Mouse (Mus musculus) kidney, adult 11 months (tissue): ENCODE data around the gene Nprl3.
"Not testable (repeated sequence)": the region's sequence is repeated elsewhere in the genome, so short reads cannot be mapped to it uniquely, and the experiment has no call there.

ENCODE experiments used
- DNase-seq: peaks from one replicate; pipeline ENCODE4 v3.0.0; 2022

Gene Nprl3

DNA sequence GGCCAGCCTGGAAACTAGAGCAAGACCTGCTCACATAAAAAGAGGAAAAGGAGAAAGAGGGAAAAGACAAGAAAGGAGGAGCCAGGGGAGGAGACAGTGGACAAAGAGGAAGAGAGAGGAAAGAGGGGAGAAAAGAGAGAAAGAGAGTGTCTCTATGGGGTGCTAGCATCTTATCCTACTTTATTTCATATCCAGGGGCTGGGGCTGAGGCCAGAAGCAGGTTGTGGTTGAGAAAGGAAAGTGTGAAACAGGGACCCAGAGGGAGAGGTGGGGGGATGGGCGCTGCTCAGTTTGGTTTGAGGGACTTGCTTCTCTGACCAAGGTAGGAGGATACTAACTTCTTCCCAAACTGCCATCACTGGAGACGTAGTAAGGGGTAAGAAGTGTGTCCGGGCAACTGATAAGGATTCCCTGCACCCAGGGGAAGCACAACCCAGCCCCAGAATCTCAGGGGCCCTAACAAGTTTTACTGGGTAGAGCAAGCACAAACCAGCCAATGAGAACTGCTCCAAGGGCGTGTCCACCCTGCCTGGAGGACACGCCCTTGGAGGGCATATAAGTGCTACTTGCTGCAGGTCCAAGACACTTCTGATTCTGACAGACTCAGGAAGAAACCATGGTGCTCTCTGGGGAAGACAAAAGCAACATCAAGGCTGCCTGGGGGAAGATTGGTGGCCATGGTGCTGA, 15.7 kb upstream of the Nprl3 start, which contains the start of gene Hba-a1:
Hba-a1 (plus strand) TSS at position 421 of the 687 bp plus-strand sequence.
- DNase-seq, result not testable (repeated sequence)

GRCm38 (mm10) chr11:32281416-32282144, 14.1 kb upstream of the Nprl3 start:
- DNase-seq, result no peak

GRCm38 (mm10) chr11:32280646-32281045, 13.1 kb upstream of the Nprl3 start:
- DNase-seq, result no peak

DNA sequence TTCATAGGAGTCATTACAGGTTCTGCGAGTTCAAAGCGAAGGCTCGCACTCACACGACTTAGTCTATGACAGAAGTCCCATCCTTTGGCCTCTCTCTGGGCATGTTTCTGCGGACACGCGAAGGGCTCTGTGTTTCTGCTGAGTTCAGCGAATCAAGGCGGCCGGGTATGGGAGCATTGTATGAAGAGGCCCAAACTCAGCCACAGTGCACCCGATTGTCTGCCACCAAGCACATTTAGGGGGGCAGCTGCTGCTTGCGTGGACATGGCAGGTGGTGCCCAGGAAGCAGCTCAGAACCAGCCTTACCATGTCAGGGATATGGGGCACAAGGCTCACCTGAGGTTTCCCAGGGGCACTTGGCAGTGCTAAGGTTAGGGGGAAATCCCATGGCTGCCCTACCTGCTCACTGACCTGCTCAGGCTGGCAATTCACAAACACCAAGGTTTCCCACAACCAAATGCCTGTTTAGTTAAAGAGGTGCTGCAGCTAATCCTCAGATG, 11.0 kb upstream of the Nprl3 start:
- DNase-seq, result no peak

- no peak for DNase-seq
These were observed 10.4 kb upstream of the Nprl3 start for GRCm38 (mm10) chr11:32277736-32278457.

GRCm38 (mm10) chr11:32276347-32276746, 8.8 kb upstream of the Nprl3 start, which contains the start of gene Hba-x:
Hba-x (plus strand) TSS chr11:32276400.
- DNase-seq, result no peak

DNA sequence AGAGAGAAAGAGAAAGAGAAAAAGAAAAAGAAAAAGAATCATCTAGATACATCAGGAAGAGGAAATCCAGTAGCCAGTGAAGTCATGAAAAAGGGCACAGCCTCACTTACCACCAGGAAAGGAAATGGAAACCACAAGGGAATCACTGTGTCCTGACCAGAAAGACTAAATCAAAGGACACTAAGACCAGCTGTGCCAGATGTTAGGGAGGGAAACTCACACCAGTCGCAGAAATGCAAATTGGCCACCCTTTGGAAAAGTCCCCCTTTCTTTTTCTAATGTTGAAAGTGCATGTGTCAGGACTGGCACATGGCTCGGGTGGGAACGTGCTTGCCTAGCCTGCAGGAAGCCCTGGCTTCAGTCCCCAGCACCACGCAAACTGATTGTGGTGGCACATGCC, 3.7 kb upstream of the Nprl3 start:
- no peak for DNase-seq

DNA sequence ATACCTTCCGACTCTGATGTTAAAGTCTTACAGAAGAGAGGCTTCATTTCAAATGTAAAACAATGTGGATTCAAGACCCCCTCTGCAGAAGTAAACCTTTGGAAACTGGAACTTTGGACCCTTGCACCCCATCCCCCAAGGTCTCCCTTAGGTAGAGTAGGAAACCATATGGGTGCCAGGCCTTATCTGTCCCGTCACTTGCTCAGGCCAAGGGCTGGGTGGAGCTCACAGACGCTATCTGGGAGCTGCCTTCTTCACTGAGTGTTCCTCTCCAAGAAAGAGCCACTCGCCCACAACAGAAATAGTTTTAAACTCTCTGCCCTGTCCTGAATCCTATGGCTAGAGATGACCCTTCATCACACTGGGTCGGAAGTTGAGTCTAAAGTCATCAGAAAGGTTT, 1.4 kb upstream of the Nprl3 start:
- DNase-seq, result no peak

- no peak for DNase-seq
These were observed 457 bp upstream of the Nprl3 start for GRCm38 (mm10) chr11:32267964-32268363.

- DNase-seq, result no peak
These were observed 731 bp downstream of the Nprl3 start for GRCm38 (mm10) chr11:32266776-32267175.

GRCm38 (mm10) chr11:32266194-32266593, 1.3 kb downstream of the Nprl3 start:
- no peak for DNase-seq

DNA sequence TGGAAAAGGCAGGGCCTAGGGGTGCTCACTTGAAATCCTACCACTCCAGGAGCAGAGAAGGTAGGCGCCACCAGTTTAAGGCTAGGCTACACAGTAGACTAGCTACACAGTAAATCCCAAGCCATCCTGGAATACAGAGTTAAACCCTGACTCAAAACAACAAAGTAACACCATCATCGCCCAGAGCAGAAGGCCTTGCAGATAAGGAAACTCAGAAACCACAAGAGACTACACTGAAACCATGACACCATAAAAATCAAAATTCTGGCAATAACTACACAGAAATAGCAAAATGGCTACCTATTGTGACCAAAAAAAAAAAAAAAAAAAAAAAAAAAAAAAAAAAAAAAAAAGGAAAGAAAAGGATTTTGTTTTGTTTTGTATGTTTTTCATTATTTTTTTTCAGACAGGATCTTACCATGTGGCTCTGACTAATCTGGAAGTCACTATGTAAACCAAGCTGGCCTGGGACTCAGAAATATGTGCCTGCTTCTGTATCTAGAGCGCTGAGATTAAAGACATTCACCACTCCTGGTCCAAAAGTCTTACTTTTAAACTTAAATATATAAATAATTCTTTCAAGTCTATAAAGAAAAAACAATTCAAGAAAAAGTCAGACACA, 2.3 kb downstream of the Nprl3 start:
- no peak for DNase-seq

- no peak for DNase-seq
These were observed 4.7 kb downstream of the Nprl3 start for GRCm38 (mm10) chr11:32262674-32263415.

- no peak for DNase-seq
These were observed 10.9 kb downstream of the Nprl3 start for GRCm38 (mm10) chr11:32256566-32256965.

GRCm38 (mm10) chr11:32256146-32256545, 11.4 kb downstream of the Nprl3 start:
- DNase-seq, result no peak

DNA sequence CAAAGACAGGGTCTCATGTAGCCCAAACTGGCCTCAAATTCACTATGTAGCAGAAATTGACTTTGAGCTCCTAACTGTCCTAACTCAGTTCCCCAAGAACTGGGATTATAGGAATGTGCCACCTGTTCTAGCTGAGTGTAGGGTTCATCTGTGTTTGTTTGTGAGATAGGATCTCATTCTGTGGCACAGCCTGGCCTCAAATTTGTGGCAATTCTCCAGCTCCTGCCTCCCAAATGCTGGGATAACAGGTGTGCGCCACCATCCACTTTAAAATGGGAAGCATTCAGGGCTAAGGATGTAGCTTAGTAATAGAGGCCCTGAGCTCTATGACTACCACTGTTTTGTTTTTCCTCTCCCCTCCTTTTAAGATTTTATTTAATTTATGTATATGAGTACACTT, 14.4 kb downstream of the Nprl3 start:
- DNase-seq, result no peak

DNA sequence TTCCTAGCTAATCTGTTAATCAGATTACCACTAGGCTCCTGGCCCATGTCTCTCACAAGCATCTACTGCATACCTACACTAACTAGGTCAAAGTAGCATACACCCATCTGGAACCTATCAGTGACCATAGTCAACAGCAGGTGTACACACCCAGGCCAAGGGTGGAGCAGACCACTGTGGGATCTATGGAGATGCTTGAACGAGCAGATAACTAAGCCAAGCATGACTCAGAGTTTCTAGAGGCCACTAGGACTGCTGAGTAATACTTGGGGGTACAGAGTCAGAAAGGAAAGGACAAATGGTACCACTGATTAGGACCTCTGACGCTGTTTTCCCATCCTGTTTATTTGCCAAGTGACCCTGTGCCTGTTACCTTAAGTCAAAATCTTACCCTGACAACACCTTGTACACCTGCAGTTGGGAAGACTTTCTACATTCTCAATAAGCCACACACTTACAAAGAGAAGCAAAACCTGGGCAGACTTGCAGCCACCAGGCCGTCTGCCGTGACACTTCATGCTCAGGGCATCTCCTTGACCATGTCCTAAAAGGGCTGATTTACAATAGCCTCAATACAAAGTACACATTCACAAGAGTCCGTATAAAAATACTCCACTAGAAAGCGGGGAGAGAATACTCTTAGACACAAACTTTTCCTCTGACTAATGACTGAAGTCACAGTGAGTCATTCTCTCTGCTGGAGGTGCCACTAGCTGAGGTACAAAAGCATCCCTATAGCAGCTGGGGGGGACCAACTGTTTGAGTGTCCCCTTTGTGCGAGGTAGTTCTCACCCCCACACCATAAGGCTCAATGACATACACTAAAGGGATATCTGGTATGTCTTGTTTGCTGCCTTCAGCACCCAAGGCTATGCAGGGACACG, 16.4 kb downstream of the Nprl3 start:
- DNase-seq, result no peak

DNA sequence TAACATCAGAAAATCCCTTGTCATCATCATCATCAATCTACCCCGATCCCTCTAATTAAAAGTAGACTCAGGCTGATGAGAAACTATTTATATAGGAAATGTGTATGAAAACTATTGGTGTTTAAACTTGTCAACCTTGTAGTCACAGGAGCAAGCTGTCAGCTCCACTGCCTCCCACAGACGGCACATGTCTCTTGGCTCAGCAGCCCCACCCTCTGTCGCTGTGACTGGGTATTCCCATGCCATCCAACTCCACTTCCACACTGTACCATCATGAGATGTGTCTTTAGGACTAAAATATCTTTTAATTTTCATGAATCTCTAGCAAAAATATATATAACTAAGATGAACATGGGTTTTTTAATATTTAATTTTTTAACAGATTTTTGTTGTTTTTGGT, 19.2 kb downstream of the Nprl3 start:
- no peak for DNase-seq

GRCm38 (mm10) chr11:32247068-32247467, 20.4 kb downstream of the Nprl3 start:
- no peak for DNase-seq

- no peak for DNase-seq
These were observed 21.9 kb downstream of the Nprl3 start for GRCm38 (mm10) chr11:32245614-32246013.

DNA sequence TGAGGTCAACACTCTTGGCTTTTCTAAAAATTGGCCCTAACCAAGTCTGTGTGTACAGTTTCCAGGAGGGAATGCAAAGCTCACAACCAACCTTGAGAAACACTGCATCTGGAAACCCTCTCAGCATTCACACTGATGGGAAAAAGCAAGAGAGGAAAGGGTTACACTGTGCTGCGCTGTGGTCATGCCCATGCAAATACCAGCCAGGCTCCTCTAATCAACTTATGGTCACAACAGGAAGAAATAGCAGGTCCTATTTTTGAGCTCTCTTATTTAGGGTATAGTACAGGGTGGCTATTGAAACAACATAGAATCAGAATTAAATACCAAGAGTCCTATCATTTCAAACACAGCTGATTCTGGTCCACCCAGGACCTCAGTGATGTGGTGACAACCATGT, 22.9 kb downstream of the Nprl3 start:
- no peak for DNase-seq
